Mouse (Mus musculus): ENCODE data around the gene Sp6. TPM values are rescaled to one million over a fixed set of nuclear protein-coding genes. Genes with fewer than 3 reads are reported as not detected.

Sp6 gene
- polyA plus RNA-seq, 1 experiment from 2014 or later: 3.3 TPM

DNA sequence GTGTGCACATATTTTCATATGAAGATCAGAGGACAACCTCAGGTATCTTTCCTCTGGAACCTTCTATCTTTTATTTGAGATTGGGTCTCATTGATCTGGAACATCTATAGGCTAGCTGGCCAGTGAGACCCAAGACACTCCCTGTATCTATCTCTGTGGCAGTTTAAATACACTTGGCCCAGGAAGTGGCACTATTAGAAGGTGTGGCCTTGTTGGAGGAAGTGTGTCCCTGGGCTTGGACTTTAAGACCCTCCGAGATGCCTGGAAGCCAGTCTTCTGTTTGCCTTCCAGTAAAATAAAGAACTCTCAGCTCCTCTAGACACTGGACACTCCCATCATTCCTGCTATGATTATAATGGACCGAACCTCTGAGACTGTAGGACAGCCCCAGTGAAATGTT is 56.6 kb downstream of the Sp6 start:
- Histone ChIP-seq H3K4me2 (no peak overlapping the region), H3K27me3 (no peaks in the 10 kb centered on the region), H3K36me3 (peaks cover 30% of the 10 kb centered on the region), H3K9me3 (no peaks in the 10 kb centered on the region), H3K9ac (no peak overlapping the region), H3K4me3 (no peak overlapping the region), H3K27ac (no peak overlapping the region), H3K4me1 (no peaks in the 10 kb centered on the region)
- WGBS: 90% methylated on average over 2 of the region's 2 CpGs
- ATAC-seq (ENCODE audit: insufficient number of reproducible peaks, insufficient read depth, low FRiP score, low TSS enrichment, low read depth): no peak

DNA sequence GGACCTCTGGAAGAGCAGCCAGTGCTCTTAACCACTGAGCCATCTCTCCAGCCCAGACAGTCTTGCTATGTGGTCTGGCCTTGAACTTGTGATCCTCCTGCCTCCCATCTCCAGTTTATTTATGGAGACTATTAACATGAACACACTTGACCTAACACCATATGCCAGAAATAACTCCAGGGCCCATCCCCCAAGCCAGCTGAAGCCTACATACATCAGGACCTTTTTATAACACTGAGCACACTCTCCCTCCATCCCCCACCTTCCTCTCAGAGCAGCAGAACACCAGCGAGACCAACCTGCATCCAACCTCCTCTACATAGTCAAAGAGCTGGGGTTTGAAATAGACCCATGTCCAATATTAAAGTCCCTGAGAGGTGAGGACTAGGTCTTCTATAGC is 57.9 kb downstream of the Sp6 start:
- H3K27ac ChIP-seq: no peak overlapping the region
- no peak overlapping the region for H3K9ac ChIP-seq
- 77% methylated on average over 1 of the region's 1 CpGs for WGBS
- ATAC-seq (ENCODE audit: insufficient number of reproducible peaks, insufficient read depth, low FRiP score, low TSS enrichment, low read depth): no peak
- H3K9me3 ChIP-seq: no peaks in the 10 kb centered on the region
- H3K36me3 ChIP-seq: peaks cover 19% of the 10 kb centered on the region
- no peaks in the 10 kb centered on the region for H3K27me3 ChIP-seq
- H3K4me3 ChIP-seq: no peak overlapping the region
- H3K4me1 ChIP-seq: no peaks in the 10 kb centered on the region
- no peak overlapping the region for H3K4me2 ChIP-seq

DNA sequence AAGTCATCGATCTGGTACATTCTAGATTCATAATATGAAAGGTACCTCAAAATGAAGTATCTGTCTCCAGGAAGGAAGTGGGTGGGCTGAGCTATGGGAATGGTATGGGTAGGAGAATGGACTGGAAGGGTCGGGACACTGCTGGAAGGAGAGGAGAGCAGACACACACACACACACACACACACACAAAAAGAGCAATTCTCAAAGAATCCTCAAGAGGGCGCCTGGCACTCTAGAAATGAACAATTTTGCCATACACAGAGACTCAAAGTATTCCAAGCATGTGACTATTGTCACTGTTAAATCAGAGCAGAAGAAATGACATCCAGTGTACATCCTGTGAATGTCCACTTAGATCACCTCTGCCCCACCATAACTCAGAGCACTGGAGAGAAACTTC is 59.3 kb downstream of the Sp6 start:
- Histone ChIP-seq H3K9ac (no peak overlapping the region), H3K4me3 (no peak overlapping the region), H3K27ac (no peak overlapping the region), H3K9me3 (no peaks in the 10 kb centered on the region), H3K36me3 (peaks cover 5% of the 10 kb centered on the region), H3K4me2 (no peak overlapping the region), H3K27me3 (no peaks in the 10 kb centered on the region), H3K4me1 (no peaks in the 10 kb centered on the region)
- ATAC-seq (ENCODE audit: insufficient number of reproducible peaks, insufficient read depth, low FRiP score, low TSS enrichment, low read depth): no peak
- WGBS: 30% methylated on average over 3 of the region's 3 CpGs

DNA sequence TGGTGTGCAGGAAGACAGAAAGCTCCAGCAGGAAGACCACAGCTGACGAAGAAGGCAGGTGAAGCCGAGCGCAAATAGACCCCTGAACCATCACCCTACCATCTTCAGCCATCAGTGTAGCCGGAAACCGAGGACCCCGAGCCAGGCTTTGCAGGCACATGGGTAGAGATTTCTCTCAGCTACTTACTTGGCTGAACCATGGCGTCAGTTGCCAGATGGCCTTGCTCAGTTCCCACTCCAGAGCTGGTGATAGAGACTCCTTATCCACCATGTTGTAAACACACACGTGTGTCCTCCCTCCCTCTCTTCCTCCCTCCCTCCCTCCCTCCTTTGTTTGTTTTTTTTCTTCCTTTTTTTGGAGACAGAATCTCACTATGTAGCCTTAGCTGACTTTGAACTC is 61.0 kb downstream of the Sp6 start:
- no peak for ATAC-seq (ENCODE audit: insufficient number of reproducible peaks, insufficient read depth, low FRiP score, low TSS enrichment, low read depth)
- no peak overlapping the region for H3K27ac ChIP-seq
- no peak overlapping the region for H3K4me3 ChIP-seq
- no peaks in the 10 kb centered on the region for H3K4me1 ChIP-seq
- no peaks in the 10 kb centered on the region for H3K9me3 ChIP-seq
- no peak overlapping the region for H3K4me2 ChIP-seq
- no peaks in the 10 kb centered on the region for H3K27me3 ChIP-seq
- WGBS: 72% methylated on average over 8 of the region's 8 CpGs
- no peaks in the 10 kb centered on the region for H3K36me3 ChIP-seq
- H3K9ac ChIP-seq: no peak overlapping the region

Small RNA genes lying within 50 kb of the gene (microRNA-seq; reads per million reads assigned to microRNA genes)
- not detected for gene Mir8103

Other genes with a start within 250 kb of the Sp6 start
- gene Snx11, start 235.8 kb upstream of the Sp6 start, polyA plus RNA-seq (2015; fragmentation: Nextera tagmentation; extraction: Ambion mirVana): 23.5 TPM in 2 replicates
- 164 and 170 TPM in 2 replicates for gene Cbx1, start 224.3 kb upstream of the Sp6 start, polyA plus RNA-seq (2015; fragmentation: Nextera tagmentation; extraction: Ambion mirVana)
- 61.7 and 66.5 TPM in 2 replicates for gene Nfe2l1, start 183.4 kb upstream of the Sp6 start, polyA plus RNA-seq (2015; fragmentation: Nextera tagmentation; extraction: Ambion mirVana)
- gene Copz2, start 163.5 kb upstream of the Sp6 start, polyA plus RNA-seq (2015; fragmentation: Nextera tagmentation; extraction: Ambion mirVana): 123 and 125 TPM in 2 replicates
- 89.4 and 94.8 TPM in 2 replicates for gene Cdk5rap3, start 96.9 kb upstream of the Sp6 start, polyA plus RNA-seq (2015; fragmentation: Nextera tagmentation; extraction: Ambion mirVana)
- gene Prr15l, start 85.3 kb upstream of the Sp6 start, polyA plus RNA-seq (2015; fragmentation: Nextera tagmentation; extraction: Ambion mirVana): 2.4 and 3.4 TPM in 2 replicates
- gene Pnpo, start 69.4 kb upstream of the Sp6 start, polyA plus RNA-seq (2015; fragmentation: Nextera tagmentation; extraction: Ambion mirVana): 19.9 and 27.9 TPM in 2 replicates
- 15.9 and 18.0 TPM in 2 replicates for gene Sp2, start 30.4 kb upstream of the Sp6 start, polyA plus RNA-seq (2015; fragmentation: Nextera tagmentation; extraction: Ambion mirVana)
- gene Scrn2, start 16.5 kb downstream of the Sp6 start, polyA plus RNA-seq (2015; fragmentation: Nextera tagmentation; extraction: Ambion mirVana): 25.0 and 30.6 TPM in 2 replicates
- gene Lrrc46, start 28.0 kb downstream of the Sp6 start, polyA plus RNA-seq (2015; fragmentation: Nextera tagmentation; extraction: Ambion mirVana): 0.72 and 1.5 TPM in 2 replicates
- 82.0 and 82.7 TPM in 2 replicates for gene Mrpl10, start 28.2 kb downstream of the Sp6 start, polyA plus RNA-seq (2015; fragmentation: Nextera tagmentation; extraction: Ambion mirVana)
- gene Osbpl7, start 37.2 kb downstream of the Sp6 start, polyA plus RNA-seq (2015; fragmentation: Nextera tagmentation; extraction: Ambion mirVana): 11.1 and 12.2 TPM in 2 replicates
- gene Tbx21, start 101.9 kb downstream of the Sp6 start, polyA plus RNA-seq (2015; fragmentation: Nextera tagmentation; extraction: Ambion mirVana): 0.08 and 0.10 TPM in 2 replicates
- 7.8 and 8.5 TPM in 2 replicates for gene Tbkbp1, start 138.1 kb downstream of the Sp6 start, polyA plus RNA-seq (2015; fragmentation: Nextera tagmentation; extraction: Ambion mirVana)
- gene Kpnb1, start 174.5 kb downstream of the Sp6 start, polyA plus RNA-seq (2015; fragmentation: Nextera tagmentation; extraction: Ambion mirVana): 59.7 and 62.6 TPM in 2 replicates